Mouse (Mus musculus): ENCODE measurements at regions not wholly inside any gene's neighbourhood (a gene's known extent, or its start where the extent isn't known, plus 50 kb on each side); places are given as distances from the start of the nearest gene placed in this dataset.

DNA sequence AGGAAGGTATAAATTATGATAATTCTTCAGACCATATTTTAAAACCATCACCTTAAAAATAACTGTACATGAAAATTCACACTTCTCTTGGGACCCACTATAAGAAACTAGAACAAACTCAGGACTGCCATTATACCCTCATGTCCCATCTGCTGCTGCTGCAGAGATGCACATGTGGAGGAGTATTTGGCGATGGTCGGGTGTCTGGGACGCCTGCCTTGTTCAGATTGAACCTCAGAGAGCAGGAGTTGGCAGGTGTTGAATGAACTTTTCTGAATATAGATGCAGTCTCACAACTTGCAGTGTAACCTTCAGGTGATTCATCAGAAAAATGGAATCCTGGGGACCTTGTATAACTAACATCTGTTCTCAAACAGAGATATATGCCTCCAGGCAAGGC, 1338.0 kb downstream of the Slc22a22 start:
- no peak for DNase-seq (ENCODE audit: low read depth)

DNA sequence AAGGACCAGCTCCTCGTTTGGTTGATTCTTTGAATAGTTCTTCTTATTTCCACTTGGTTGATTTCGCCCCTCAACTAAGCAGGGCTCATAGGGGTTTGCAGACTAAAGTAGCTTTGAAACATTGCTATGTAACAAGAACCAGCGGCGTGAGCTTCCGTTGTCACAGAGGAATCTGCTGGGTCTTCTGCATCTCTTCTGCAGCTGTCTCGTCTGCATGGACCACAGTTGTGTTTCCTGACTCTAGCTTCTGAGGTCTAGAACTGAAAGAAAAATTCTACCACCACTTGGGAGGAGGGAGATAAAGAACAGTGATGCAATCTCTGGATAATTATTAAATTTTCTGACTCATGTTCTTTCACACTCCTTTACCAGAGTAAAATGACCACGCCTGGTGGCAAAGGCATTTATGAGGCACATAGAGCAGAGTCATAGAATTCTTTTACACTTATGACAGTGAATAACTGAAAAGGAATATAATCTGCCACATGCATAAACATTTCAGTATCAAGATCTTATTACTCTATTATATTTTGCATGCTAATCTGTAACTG, 1340.9 kb downstream of the Slc22a22 start:
- DNase-seq (ENCODE audit: low read depth): no peak

DNA sequence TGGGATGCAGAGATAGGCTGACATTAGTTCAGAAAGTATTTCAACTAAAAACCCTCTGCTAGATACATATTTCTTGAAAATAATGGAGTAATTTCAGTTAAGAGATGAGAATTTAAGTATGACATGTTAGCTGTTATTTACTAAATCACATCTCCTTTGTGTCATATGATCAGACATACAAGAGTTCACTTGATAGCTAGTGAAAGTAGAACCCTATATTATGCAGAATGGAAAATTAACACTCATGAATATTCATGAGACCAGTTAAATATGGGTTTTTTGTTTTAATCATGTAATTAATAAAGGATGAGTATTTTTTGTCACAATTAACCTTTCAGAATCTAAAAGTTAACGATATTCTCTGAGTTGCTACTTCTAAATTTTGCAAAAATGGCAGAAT, 1349.4 kb downstream of the Slc22a22 start:
- DNase-seq (ENCODE audit: low read depth): no peak

DNA sequence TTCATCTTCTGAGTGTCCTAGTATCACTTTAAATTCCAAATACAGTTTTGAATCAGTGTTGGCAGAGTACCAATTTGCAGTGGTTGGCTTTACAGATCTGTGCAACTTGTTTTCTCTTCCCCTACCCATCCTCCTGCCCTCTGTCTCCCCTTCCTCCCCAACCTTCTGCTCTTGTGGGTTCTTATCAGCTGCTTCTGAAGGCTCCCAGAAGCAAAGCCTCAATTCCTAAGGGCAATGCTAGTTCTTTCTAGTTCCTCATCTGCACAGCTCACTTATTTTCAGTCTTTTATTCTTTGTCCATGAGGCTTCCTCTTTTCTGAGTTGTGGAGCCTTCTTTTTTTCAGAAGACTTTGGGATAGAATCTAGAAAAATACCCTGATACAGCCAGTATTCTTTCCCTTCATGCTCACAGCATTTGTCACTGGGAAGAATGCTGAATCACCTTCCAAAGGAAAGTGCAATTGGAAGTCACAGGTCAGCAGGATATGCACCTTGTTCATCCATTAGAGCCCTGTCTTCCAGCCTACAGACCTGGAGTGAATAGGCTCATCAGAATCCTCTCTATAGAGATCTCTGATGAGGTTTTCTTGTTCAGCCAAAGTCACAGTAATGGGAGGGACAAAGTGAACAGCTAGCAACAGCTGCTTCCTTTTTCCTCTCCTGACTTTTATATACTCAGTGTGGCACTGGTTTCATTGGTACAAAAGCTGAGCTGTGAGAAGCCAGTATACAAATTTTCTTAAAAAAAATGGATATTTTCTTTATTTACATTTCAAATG, 1357.9 kb downstream of the Slc22a22 start:
- DNase-seq (ENCODE audit: low read depth): no peak

- no peak for DNase-seq (ENCODE audit: low read depth)
Observed at GRCm38 (mm10) chr15:56108313-56108712, 1369.1 kb downstream of the Slc22a22 start.

GRCm38 (mm10) chr15:56107719-56108118, 1369.7 kb downstream of the Slc22a22 start:
- DNase-seq (ENCODE audit: low read depth): no peak

- DNase-seq (ENCODE audit: low read depth): no peak
Observed at GRCm38 (mm10) chr15:56100133-56100735, 1377.2 kb downstream of the Slc22a22 start.

- peak; percentile 69 for DNase-seq (ENCODE audit: low read depth)
Observed at GRCm38 (mm10) chr15:56077838-56078567, 1399.4 kb downstream of the Slc22a22 start.

- no peak for DNase-seq (ENCODE audit: low read depth)
Observed at GRCm38 (mm10) chr15:56077081-56077480, 1400.3 kb downstream of the Slc22a22 start.

- DNase-seq (ENCODE audit: low read depth): no peak
Observed at GRCm38 (mm10) chr15:56076680-56077079, 1400.7 kb downstream of the Slc22a22 start.

GRCm38 (mm10) chr15:56069511-56069910, 1407.9 kb downstream of the Slc22a22 start:
- no peak for DNase-seq (ENCODE audit: low read depth)

- no peak for DNase-seq (ENCODE audit: low read depth)
Observed at GRCm38 (mm10) chr15:56067214-56067613, 1410.2 kb downstream of the Slc22a22 start.

GRCm38 (mm10) chr15:56066540-56066939, 1410.9 kb downstream of the Slc22a22 start:
- no peak for DNase-seq (ENCODE audit: low read depth)

DNA sequence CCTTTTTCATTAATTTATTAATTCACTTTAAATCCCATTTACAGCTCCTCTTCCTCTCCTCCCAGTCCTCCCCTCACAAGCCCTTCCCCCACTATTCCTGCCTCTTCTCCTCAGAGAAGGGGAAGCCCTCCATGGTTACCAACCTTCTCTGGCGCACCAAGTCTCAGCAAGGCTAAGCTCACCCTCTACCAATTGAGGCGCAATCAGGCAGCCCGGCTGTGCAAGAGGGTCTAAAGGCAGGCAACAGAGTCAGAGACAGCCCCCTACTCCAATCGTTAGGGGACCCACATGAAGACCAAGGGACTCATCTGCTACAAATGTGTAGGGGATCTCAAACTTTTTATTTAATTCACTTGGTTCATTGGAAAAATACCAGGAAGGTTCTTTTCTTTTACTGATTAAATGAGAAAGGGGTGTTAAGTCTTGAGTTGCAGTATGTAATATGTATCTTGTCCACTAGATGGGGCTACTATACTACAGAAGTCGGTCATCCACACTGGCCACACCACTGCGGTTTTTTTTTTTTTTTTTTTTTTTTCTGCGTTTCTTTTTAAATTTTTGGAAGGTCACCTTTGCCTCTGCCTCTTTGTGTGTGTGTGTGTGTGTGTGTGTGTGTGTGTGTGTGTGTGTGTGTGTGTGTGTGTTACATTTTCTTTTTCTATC, 1411.4 kb downstream of the Slc22a22 start:
- DNase-seq (ENCODE audit: low read depth): peak; percentile 29

- no peak for DNase-seq (ENCODE audit: low read depth)
Observed at GRCm38 (mm10) chr15:56062576-56062975, 1414.8 kb downstream of the Slc22a22 start.

DNA sequence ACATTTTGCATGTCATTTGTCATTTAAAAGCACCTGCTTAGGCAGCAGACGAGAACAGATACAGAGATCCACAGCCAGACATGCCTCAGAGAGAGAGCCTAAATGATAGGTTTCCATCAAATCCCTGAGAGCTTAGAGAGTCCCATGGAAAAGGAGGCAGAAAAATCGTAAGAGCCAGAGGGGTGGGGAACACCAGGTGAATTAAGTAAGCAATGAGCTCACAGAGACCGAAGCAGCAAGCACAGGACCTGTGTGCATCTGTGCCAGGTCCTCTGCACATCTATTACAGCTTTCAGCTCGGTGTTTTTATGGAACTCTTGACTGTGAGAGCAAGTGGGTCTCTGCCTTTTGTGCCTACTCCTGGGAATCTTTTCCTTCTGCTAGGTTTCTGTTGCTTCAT, 1416.1 kb downstream of the Slc22a22 start:
- DNase-seq (ENCODE audit: low read depth): no peak

- DNase-seq (ENCODE audit: low read depth): no peak
Observed at GRCm38 (mm10) chr15:56050716-56051115, 1426.7 kb downstream of the Slc22a22 start.

DNA sequence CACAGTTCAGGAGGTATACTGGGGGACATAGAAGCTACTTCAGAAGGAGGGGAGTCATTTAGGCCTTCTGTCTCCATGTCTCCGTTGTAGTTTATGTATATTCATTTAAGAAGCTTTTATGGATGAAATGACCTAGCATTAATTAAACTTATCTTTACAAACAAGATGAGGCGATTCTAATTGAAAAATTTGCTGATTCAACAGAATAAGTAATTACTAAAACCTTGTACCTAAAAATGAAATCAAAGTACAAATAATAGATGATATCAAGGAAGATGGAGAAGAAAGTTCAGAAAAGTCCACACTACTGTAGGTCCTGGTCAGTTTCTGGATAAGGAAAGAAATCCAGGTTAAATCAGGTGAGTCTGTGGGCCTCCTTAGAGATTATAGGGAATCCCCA, 1429.6 kb downstream of the Slc22a22 start:
- no peak for DNase-seq (ENCODE audit: low read depth)

GRCm38 (mm10) chr15:56046679-56047532, 1430.5 kb downstream of the Slc22a22 start:
- peak; percentile 30 for DNase-seq (ENCODE audit: low read depth)

DNA sequence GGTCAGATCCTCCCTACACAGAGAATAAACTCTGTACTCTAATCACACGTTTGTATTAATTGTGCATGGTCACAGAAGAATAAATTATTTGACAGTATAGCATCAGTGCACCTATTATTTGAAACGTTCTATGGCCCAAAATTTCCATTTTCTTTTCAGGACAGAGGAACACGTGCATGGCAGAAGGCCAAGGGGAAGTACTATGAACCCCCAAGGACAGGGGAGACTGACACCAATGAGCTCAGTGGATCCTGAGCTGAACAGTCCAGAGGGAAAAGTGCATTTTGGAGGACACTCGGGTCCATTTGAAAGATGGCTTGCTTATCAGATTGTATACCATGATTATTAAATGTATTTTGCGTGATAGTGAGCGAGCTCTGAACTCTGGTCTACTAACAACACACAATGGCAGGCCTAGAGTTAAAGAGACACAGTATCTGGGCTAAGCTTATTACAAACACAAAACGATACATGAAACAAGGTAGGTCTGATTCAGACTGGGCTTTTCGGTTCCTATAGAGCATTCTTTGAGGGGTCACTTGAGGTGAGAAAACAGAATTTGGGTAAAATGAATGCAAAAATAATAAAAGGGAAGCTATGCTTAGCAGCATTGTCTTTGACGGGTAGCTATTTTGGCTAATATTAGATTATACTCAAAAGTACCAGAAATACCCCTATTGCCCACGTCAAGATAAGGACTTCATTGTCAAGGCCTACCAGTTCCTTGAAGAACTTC, 1431.7 kb downstream of the Slc22a22 start:
- DNase-seq (ENCODE audit: low read depth): no peak

DNA sequence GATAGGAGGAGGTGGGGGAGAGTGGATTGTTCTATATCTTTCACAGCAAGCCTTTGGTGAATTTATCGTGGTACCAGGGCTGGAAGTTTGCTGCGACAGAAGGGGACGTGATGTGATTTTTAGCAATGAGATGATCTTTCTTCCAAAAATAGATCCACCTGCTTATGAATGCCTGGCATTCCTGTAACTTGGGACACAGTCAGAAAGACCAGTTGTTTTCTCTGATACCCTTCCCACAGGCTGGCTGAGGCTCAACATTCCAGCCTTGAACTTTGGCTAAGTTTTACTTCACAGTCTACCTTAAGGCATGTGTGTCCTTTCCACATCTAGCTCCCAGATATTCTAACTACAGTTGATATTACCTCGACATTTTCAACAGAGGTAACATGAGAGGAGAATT, 1434.1 kb downstream of the Slc22a22 start:
- DNase-seq (ENCODE audit: low read depth): no peak

All from fibroblast of lung, adult 2 months (primary cell).